Mouse (Mus musculus) erythroblast, embryonic 14.5 days (primary cell): ENCODE data around the gene Ambra1.

Experiments used
- GATA1 ChIP-seq: IDR thresholded peaks from 2 replicates; pipeline ENCODE4 v1.6.1; 2012; ENCODE audit warnings: low read length, inconsistent platforms, mixed read lengths
- TAL1 ChIP-seq: IDR thresholded peaks from 3 replicates; pipeline ENCODE4 v1.6.1; 2012; ENCODE audit warnings: low read length, inconsistent platforms, mixed read lengths

DNA sequence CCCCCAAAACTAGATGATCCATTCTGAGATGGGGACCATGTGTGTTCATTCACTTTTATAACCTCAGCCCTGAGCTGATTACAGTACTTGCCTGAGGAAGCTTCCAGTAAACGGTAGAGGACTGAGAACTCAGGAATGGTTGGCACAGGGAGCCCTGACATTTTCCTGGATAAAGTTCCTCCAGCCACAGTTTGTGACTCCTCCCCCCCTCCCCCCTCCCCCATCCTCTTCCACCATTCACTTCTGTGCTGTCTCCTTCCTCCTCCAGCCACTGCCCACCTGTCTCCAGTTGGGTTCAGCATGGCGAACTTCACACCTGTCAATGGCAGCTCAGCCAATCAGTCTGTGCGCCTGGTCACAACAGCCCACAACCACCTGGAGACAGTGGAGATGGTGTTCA, 197.0 kb downstream of the Ambra1 start, which contains the start of gene Chrm4:
- TF ChIP-seq GATA1 = no peak
- no peak for TF ChIP-seq TAL1
